Mouse (Mus musculus) lung, postnatal 0 days (tissue): ENCODE measurements at regions not wholly inside any gene's neighbourhood (a gene's known extent, or its start where the extent isn't known, plus 50 kb on each side); places are given as distances from the start of the nearest gene placed in this dataset.
A peak's percentile ranks its signal among the peaks of the same experiment; 100 is the strongest.

Source experiments
- ATAC-seq: fragments of 200-750 bp; cut with Nextera tagmentation; 2 replicates; pipeline ENCODE4 v1.8.0; 2017; ENCODE audit warnings: moderate library complexity
- DNase-seq: peaks from one replicate; pipeline ENCODE4 v3.0.0-alpha.2; 2016; ENCODE audit warnings: low spot score
- H3K27ac ChIP-seq: fragments of 300-500 bp; sonication (generic); 2 replicates; pipeline ENCODE4 v1.5.1; 2014; ENCODE audit warnings: antibody characterized with exemption, mild to moderate bottlenecking, low read length, mixed read lengths
- H3K27me3 ChIP-seq: fragments of 300-500 bp; sonication (generic); replicated peaks from 2 replicates; pipeline ENCODE4 v1.6.1; 2014; ENCODE audit warnings: low read length, mixed read lengths; ENCODE audit not compliant: insufficient read depth
- H3K36me3 ChIP-seq: fragments of 300-500 bp; sonication (generic); 2 replicates; pipeline ENCODE4 v1.6.1; 2014; ENCODE audit warnings: low read length, mixed read lengths; ENCODE audit not compliant: insufficient read depth
- H3K4me1 ChIP-seq: fragments of 300-500 bp; sonication (generic); 2 replicates; pipeline ENCODE4 v1.6.1; 2014; ENCODE audit warnings: antibody characterized with exemption, low read depth, low read length, mixed read lengths; ENCODE audit not compliant: insufficient read depth
- H3K4me2 ChIP-seq: fragments of 300-500 bp; sonication (generic); replicated peaks from 2 replicates; pipeline ENCODE4 v1.6.1; 2014; ENCODE audit warnings: low read depth, mild to moderate bottlenecking, low read length, moderate library complexity, mixed read lengths
- H3K4me3 ChIP-seq: fragments of 300-500 bp; sonication (generic); 2 replicates; pipeline ENCODE4 v1.5.1; 2014; ENCODE audit warnings: low read depth, low read length
- H3K9ac ChIP-seq: fragments of 300-500 bp; sonication (generic); replicated peaks from 2 replicates; pipeline ENCODE4 v1.6.1; 2014; ENCODE audit warnings: low read depth, mild to moderate bottlenecking
- H3K9me3 ChIP-seq: fragments of 300-500 bp; sonication (generic); 2 replicates; pipeline ENCODE4 v1.6.1; 2016; ENCODE audit warnings: low read length, mixed read lengths
- CTCF ChIP-seq: IDR thresholded peaks from 2 replicates; pipeline ENCODE4 v1.5.1; 2016; ENCODE audit warnings: antibody characterized with exemption, mild to moderate bottlenecking
- EP300 ChIP-seq: IDR thresholded peaks from 2 replicates; pipeline ENCODE4 v1.6.1; 2016; ENCODE audit warnings: antibody characterized with exemption, mild to moderate bottlenecking, control low read depth
- WGBS: fragments of 180-500 bp; shearing (Covaris S2); extraction: QIAGEN DNeasy Blood & Tissue Kit; methylation state at CpG from one replicate; pipeline ENCODE4 v1.1.7; 2014; 5-methylcytosine and 5-hydroxymethylcytosine counted together

DNA sequence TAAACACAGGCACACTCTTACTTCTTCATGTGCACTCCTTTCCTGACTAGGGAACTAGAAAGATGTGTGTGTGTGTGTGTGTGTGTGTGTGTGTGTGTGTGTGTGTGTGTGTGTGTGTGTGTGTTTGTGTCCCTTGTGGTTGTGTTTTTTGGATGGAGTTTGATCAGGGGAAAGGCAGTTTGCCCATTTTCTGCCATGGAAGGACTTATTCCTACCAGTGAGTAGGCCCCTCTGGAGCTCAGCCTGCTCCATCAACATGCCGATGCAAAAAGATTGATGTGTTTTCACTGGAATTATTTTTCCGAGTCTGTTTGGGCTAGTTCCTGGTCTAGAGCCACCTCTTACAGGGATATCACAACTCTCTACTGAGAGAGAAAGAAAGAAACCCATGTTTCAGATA, 120.6 kb downstream of the Qpct start:
- DNase-seq (no peak), ATAC-seq (peak; percentile 44; the same call in 1 of the 2 replicates)
- Histone ChIP-seq H3K9ac (no peak overlapping the region), H3K4me3 (no peak overlapping the region), H3K27ac (no peak overlapping the region), H3K4me1 (no peaks in the 10 kb centered on the region), H3K27me3 (no peaks in the 10 kb centered on the region), H3K4me2 (no peak overlapping the region), H3K9me3 (no peaks in the 10 kb centered on the region), H3K36me3 (no peaks in the 10 kb centered on the region)
- no peak for TF ChIP-seq CTCF
- no peak for TF ChIP-seq EP300
- WGBS: 44% methylated on average over 2 of the region's 2 CpGs

DNA sequence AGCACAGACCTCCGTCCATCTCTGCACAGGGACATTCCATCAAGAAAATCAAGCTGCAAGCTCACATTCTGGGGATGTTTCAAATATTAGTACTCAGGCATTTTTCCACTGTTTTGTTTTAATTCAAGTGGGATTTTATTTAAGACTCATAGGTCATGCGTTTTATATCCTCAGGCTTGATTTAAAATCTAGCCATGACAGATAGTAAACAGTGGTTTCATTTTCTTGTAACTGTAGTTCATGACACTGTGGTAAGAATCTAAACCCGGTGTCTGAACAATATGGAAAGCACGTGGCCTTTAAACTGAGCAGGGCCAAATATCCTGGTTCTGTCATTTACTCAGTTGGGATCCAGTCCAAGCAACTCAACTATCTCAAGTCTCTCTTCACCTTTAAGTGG, 119.0 kb downstream of the Qpct start:
- DNase-seq (no peak), ATAC-seq (no peak)
- Histone ChIP-seq H3K4me1 (no peaks in the 10 kb centered on the region), H3K4me2 (no peak overlapping the region), H3K4me3 (no peak overlapping the region), H3K27ac (no peak overlapping the region), H3K9ac (no peak overlapping the region), H3K9me3 (no peaks in the 10 kb centered on the region), H3K27me3 (no peaks in the 10 kb centered on the region), H3K36me3 (no peaks in the 10 kb centered on the region)
- no peak for TF ChIP-seq EP300
- TF ChIP-seq CTCF: no peak
- 70% methylated on average over 4 of the region's 4 CpGs for WGBS

DNA sequence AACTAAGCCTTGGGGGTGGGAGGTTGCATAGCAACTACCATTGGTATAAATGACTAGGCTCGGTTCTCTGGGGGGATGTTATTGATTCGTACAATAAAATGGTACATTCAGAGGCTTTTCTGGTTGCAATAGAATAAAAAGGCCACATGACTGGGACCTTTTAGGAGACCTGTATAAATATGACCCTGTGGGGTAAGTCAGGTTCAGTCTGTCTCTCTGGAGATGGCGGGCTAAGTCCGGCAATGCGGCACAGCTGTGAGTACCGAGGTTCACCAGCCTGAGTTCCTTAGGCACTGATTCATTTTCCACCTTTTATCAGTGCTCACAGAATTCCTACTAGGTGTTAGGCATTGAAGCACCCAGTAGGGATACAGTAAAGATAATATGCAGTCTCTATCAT, 115.5 kb downstream of the Qpct start:
- H3K4me2 ChIP-seq: no peak overlapping the region
- no peak overlapping the region for H3K4me3 ChIP-seq
- ATAC-seq (no peak), DNase-seq (no peak)
- H3K4me1 ChIP-seq: no peaks in the 10 kb centered on the region
- H3K9ac ChIP-seq: no peak overlapping the region
- no peaks in the 10 kb centered on the region for H3K9me3 ChIP-seq
- TF ChIP-seq EP300: no peak
- no peak for TF ChIP-seq CTCF
- H3K36me3 ChIP-seq: no peaks in the 10 kb centered on the region
- 90% methylated on average over 6 of the region's 6 CpGs for WGBS
- no peaks in the 10 kb centered on the region for H3K27me3 ChIP-seq
- no peak overlapping the region for H3K27ac ChIP-seq

DNA sequence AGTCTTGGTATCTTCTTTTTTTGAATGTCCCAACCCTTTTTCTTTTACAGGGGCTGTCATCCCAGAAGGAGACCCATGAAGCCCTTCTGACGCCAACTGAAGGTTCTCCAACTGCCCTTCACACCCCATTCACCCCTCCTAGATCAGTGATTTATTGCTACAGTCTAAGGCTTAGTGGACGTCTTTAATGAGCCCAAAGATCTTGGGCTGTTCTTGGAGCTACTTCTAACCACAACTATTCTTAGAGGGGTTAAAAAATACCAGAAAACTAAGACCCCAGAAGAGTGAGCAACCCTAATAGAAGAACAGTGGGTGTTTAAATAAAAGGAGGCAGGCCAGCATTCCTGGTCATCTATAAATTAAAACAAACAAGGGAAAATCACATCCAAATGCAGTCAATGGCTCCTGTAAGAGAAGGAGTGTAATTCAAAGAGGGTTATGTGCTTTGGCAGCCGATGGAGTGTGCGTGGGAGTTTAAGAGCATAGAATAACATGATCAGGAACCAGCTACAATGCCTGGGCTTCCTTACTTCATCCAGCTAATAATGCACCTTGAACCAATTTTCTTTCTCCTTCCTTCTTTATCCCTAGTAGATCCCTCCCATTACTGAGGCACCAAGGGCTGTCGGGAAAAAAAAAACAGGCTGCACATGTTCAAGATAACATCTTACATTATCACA, 113.3 kb downstream of the Qpct start:
- DNase-seq: no peak
- no peak for ATAC-seq
- no peaks in the 10 kb centered on the region for H3K9me3 ChIP-seq
- no peak overlapping the region for H3K9ac ChIP-seq
- no peak overlapping the region for H3K27ac ChIP-seq
- 53% methylated on average over 5 of the region's 5 CpGs for WGBS
- no peak overlapping the region for H3K4me2 ChIP-seq
- TF ChIP-seq EP300: no peak
- no peak for TF ChIP-seq CTCF
- H3K4me3 ChIP-seq: no peak overlapping the region
- no peaks in the 10 kb centered on the region for H3K36me3 ChIP-seq
- no peaks in the 10 kb centered on the region for H3K4me1 ChIP-seq
- no peaks in the 10 kb centered on the region for H3K27me3 ChIP-seq

DNA sequence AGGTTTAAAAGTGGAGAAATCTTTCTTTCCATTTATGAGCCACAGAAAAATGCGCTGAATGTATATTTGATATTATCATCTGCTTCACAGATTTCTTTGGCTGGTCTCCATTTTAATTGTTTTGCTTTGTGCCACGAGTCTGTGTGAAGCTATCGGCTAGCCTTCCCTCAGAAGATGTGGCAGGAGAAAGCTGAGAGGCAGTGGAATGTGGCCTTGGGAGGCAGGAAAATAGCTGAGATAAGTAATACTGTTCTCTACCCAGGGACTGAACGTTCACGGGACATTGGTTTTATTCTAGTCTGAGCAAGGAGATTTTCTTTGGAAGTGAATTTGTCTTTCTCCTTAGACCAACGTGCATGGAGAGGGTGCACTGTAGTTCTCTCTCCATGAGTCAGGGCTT, 112.3 kb downstream of the Qpct start:
- no peaks in the 10 kb centered on the region for H3K27me3 ChIP-seq
- no peaks in the 10 kb centered on the region for H3K36me3 ChIP-seq
- WGBS: 46% methylated on average over 6 of the region's 6 CpGs
- ATAC-seq: no peak
- H3K27ac ChIP-seq: no peak overlapping the region
- no peaks in the 10 kb centered on the region for H3K9me3 ChIP-seq
- H3K4me2 ChIP-seq: no peak overlapping the region
- TF ChIP-seq CTCF: no peak
- TF ChIP-seq EP300: no peak
- no peak overlapping the region for H3K9ac ChIP-seq
- no peak overlapping the region for H3K4me3 ChIP-seq
- no peak for DNase-seq
- H3K4me1 ChIP-seq: no peaks in the 10 kb centered on the region

DNA sequence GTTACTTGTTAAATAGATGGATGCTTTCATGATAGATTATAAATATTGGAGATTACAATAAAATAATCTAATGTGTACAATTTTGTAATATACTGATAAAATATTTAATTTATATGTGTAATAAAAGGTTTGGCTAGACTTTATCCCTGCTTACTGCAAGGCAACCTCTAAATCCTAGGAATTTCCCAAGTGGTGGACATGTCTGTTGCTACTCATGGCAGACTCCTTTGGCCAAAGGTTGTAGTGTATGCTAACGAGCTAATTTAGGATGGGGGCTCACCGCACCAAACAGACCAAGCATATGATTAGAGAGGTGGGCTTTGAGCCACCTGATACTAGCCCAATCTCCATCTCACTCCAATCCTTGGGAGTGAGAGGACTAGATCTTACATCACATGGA, 102.4 kb downstream of the Qpct start:
- ATAC-seq (no peak), DNase-seq (no peak)
- H3K9me3 ChIP-seq: no peaks in the 10 kb centered on the region
- TF ChIP-seq EP300 (no peak), CTCF (no peak)
- H3K4me1 ChIP-seq: no peaks in the 10 kb centered on the region
- H3K27ac ChIP-seq: no peak overlapping the region
- WGBS: 77% methylated on average over 2 of the region's 2 CpGs
- H3K4me2 ChIP-seq: no peak overlapping the region
- no peak overlapping the region for H3K4me3 ChIP-seq
- H3K9ac ChIP-seq: no peak overlapping the region
- H3K27me3 ChIP-seq: no peaks in the 10 kb centered on the region
- no peaks in the 10 kb centered on the region for H3K36me3 ChIP-seq

DNA sequence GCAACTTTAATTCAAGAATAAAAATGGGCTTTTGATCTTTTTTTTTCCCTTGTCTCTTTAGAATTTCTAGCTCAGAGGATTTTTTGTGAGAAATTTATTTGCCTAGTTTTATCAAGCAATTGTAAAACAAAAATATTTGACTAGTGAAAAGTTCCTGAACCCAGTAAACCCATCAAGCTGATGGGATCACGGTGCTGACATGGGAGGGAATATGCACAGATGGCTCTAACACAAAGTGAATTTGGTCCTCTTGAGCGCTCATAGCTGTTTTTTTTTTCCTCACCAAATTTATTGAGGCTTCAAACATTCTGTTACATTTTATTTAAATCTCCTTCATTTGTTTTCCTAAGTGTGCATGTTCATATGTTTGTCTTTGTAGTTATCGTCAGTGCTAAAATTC, 101.1 kb downstream of the Qpct start:
- no peaks in the 10 kb centered on the region for H3K27me3 ChIP-seq
- no peak overlapping the region for H3K4me3 ChIP-seq
- H3K4me1 ChIP-seq: no peaks in the 10 kb centered on the region
- no peak overlapping the region for H3K9ac ChIP-seq
- H3K27ac ChIP-seq: no peak overlapping the region
- no peak for DNase-seq
- TF ChIP-seq EP300: no peak
- no peak for TF ChIP-seq CTCF
- WGBS: 85% methylated on average over 3 of the region's 3 CpGs
- no peak overlapping the region for H3K4me2 ChIP-seq
- no peaks in the 10 kb centered on the region for H3K9me3 ChIP-seq
- H3K36me3 ChIP-seq: no peaks in the 10 kb centered on the region
- ATAC-seq: no peak
